Mouse (Mus musculus): ENCODE measurements at regions not wholly inside any gene's neighbourhood (a gene's known extent, or its start where the extent isn't known, plus 50 kb on each side); places are given as distances from the start of the nearest gene placed in this dataset.

GRCm38 (mm10) chr8:79587258-79587657, 52.2 kb upstream of the Otud4 start:
- DNase-seq (ENCODE audit: low spot score in 2 of 2), result peak; percentile 14 to 20

- DNase-seq (ENCODE audit: low spot score in 2 of 2), result peak; percentile 14 to 34
Observed at GRCm38 (mm10) chr8:79584966-79585365, 54.5 kb upstream of the Otud4 start.

- no peak for DNase-seq (ENCODE audit: low spot score in 2 of 2)
Observed at GRCm38 (mm10) chr8:79583326-79583725, 56.1 kb upstream of the Otud4 start.

- DNase-seq (ENCODE audit: low spot score in 2 of 2), result no peak
Observed at GRCm38 (mm10) chr8:79582195-79582594, 57.2 kb upstream of the Otud4 start.

DNA sequence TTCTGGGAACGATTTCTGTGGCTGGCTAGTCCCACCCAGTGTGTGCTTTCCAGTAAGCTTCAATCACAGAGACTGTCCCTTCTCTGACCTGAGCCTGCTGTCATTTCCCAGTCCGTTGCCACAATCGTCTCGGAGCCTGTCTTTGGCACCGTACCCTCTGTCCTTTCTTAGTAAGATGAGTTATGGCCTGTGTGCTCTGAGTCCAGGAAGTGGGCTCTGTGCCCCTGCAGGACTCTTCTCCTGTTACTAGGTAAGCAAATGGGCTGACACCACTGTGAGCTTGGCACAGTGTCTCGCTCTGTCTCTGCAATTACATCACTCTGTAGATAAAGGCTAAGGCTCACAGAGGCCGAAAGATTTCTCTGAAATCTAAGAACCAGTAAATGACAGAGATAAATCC, 63.3 kb upstream of the Otud4 start:
- no peak for DNase-seq (ENCODE audit: low spot score in 2 of 2)

DNA sequence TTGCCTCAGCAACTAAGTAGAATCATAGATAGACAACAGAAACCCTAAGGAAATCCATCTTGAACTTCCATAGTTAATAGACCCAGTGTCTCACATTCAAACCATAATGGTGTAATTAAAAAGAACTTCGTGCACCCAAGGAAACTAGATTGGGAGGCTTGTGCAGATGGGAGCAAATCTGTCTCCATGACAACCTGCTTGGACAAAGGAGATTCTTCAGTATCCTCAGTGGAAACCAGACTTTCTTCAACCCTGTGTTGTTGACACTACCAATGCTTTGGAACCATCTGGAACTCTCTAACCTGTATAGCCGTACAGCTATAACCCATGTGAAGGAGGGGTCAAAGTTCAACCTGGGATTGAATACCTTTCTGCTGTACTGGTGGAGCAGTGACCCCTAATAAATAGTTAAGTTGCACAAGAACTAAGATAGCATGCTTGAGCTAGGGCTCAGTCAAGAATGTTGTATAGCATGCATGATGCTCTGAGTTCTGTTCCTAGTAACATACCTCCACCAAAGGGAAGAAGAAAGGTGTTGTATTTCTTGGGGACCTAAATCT, 64.2 kb upstream of the Otud4 start:
- no peak for DNase-seq (ENCODE audit: low spot score in 2 of 2)

GRCm38 (mm10) chr8:79573491-79573890, 65.9 kb upstream of the Otud4 start:
- DNase-seq (ENCODE audit: low spot score in 2 of 2), result no peak

GRCm38 (mm10) chr8:79572526-79572925, 66.9 kb upstream of the Otud4 start:
- no peak for DNase-seq (ENCODE audit: low spot score in 2 of 2)

GRCm38 (mm10) chr8:79563101-79563500, 76.3 kb upstream of the Otud4 start:
- no peak for DNase-seq (ENCODE audit: low spot score in 2 of 2)

GRCm38 (mm10) chr8:79562669-79563068, 76.7 kb upstream of the Otud4 start:
- no peak for DNase-seq (ENCODE audit: low spot score in 2 of 2)

- DNase-seq (ENCODE audit: low spot score in 2 of 2), result peak in 1 of 2 experiments; percentile 7
Observed at GRCm38 (mm10) chr8:79562071-79562581, 77.3 kb upstream of the Otud4 start.

DNA sequence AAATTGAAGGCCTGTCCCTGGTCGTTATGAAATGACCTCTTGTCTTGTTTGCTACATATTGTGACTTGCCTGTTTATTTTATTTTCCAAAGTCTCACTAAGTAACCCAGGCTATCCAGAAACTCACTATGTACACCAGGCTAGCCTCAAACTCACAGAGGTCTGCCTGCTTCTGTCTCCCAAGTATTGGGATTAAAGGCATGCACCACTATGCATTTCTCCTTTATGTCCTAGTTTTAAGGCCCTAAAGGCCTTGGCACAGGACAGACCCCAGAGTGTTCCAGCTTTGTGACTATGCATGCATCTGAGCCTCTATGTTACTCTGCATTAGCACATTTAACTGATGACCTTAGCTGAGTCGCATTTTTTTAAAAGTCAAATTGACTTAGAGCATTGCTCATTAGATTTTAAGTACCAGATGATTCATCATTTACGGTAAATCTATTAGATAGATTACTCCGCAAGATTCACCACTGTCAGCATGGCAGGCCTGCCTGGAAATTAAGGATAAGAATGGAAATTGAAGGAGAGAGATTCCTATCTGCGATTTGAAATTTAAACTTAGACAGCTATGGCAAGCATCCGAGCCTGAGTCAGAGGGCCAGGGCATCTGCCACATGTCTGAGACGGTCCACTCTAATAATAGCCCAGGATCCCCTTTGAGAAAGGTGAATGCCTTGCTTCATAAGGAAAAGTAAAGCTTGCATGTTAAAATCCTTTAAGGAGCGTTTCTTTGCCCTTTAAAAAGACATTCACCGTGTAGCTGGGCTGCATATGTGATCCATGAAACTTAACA, 78.0 kb upstream of the Otud4 start:
- no peak for DNase-seq (ENCODE audit: low spot score in 2 of 2)

GRCm38 (mm10) chr8:79559516-79559915, 79.9 kb upstream of the Otud4 start:
- DNase-seq (ENCODE audit: low spot score in 2 of 2), result peak in 1 of 2 experiments; percentile 14

GRCm38 (mm10) chr8:79554311-79554710, 85.1 kb upstream of the Otud4 start:
- no peak for DNase-seq (ENCODE audit: low spot score in 2 of 2)

- no peak for DNase-seq (ENCODE audit: low spot score in 2 of 2)
Observed at GRCm38 (mm10) chr8:79550151-79550550, 89.3 kb upstream of the Otud4 start.

- no peak for DNase-seq (ENCODE audit: low spot score in 2 of 2)
Observed at GRCm38 (mm10) chr8:79548156-79548555, 91.3 kb upstream of the Otud4 start.

- DNase-seq (ENCODE audit: low spot score in 2 of 2), result no peak
Observed at GRCm38 (mm10) chr8:79545866-79546373, 93.5 kb upstream of the Otud4 start.

GRCm38 (mm10) chr8:79542461-79542860, 97.0 kb upstream of the Otud4 start:
- no peak for DNase-seq (ENCODE audit: low spot score in 2 of 2)

DNA sequence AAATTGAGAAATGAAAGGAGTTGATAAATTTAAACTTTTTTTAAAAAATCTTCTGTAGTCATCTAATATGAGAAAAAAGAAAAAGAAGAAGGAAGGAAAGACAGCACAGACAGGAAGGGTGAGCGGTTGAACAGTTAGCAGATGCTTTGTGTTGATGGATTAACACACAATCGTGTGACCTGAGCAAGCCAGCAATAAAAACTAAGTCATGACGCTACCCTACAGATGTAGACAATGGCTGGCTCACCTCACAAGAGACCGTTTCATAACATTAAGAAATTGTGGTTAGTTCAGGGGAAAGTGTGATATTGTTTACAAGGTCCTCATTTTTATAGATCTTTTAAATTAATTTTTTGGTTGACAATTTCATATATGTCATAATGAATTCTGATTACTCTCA, 99.4 kb upstream of the Otud4 start:
- no peak for DNase-seq (ENCODE audit: low spot score in 2 of 2)

GRCm38 (mm10) chr8:79534271-79534889, 105.0 kb upstream of the Otud4 start:
- DNase-seq (ENCODE audit: low spot score in 2 of 2), result peak; percentile 8 to 13

DNA sequence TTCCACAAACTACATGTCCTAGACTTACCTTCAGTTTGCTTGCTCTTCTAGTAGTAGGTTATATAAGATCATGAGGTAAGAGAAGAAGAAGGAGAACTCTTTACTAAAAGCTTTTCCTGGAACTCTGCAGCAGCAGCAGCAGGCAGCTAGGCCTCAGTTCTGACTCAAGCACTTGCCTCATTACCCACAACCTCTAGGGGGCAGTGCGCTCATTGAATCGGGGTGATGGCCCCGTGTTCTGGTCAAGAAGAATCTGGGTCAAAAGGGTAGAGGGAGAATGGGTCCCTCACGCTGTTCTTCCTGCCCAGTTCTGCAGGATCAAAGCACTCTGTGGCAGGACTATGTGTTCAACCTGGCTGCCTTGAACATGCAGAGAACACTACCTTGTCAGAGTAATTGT, 109.9 kb upstream of the Otud4 start:
- DNase-seq (ENCODE audit: low spot score in 2 of 2), result no peak

DNA sequence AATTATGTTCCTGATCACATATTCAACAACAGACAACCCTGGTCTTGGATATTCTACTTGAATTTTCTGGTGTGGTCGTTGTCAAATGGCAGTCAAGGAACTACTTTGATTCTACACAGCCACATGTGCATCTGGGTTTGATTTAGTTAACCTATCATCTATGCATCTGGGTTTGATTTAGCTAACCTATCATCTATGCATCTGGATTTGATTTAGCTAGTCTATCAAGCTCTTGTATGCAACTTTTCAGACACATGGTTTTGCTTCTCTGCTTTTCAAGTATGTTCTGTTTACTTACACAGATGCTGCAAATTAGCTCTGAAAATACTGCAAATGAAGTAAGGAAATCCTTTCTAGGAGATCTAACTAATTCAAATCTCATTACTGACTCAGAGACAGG, 117.4 kb upstream of the Otud4 start:
- DNase-seq (ENCODE audit: low spot score in 2 of 2), result no peak

GRCm38 (mm10) chr8:79518966-79519365, 119.6 kb upstream of the Smad1 start:
- DNase-seq (ENCODE audit: low spot score in 2 of 2), result no peak

All from frontal cortex, postnatal 25 days (tissue).